Mouse (Mus musculus) spleen, adult 2 months (tissue): ENCODE results near the gene Golt1b. TPM values are rescaled to one million over a fixed set of nuclear protein-coding genes. Genes with fewer than 3 reads are reported as not detected.

Experiments
- DNase-seq, 2 experiments: peaks; one replicate each; pipeline versions ENCODE4 v3.0.0 to v3.0.0-alpha.2; 2012 to 2021; ENCODE audit warnings: low spot score in 2 of 2, low read depth in 1 of 2
- H3K27ac ChIP-seq: fragments of 200-500 bp; 2 replicates; pipeline ENCODE4 v1.5.1; 2012; ENCODE audit warnings: low read length, inconsistent platforms; ENCODE audit not compliant: insufficient read depth
- H3K27me3 ChIP-seq: fragments of 200-500 bp; 2 replicates; pipeline ENCODE4 v1.6.1; 2012; ENCODE audit warnings: mild to moderate bottlenecking, moderate library complexity, low read length, inconsistent platforms; ENCODE audit not compliant: control insufficient read depth, insufficient read depth
- H3K36me3 ChIP-seq: fragments of 200-500 bp; 2 replicates; pipeline ENCODE4 v1.6.1; 2012; ENCODE audit warnings: mild to moderate bottlenecking, low read length, inconsistent platforms; ENCODE audit not compliant: control insufficient read depth, insufficient read depth
- H3K4me1 ChIP-seq: fragments of 200-500 bp; 2 replicates; pipeline ENCODE4 v1.6.1; 2011; ENCODE audit warnings: inconsistent platforms; ENCODE audit not compliant: control insufficient read depth, insufficient read depth, insufficient read length
- H3K4me3 ChIP-seq: fragments of 200-500 bp; 2 replicates; pipeline ENCODE4 v1.5.1; 2011; ENCODE audit warnings: mild to moderate bottlenecking, inconsistent platforms; ENCODE audit not compliant: insufficient read depth, insufficient read length; ENCODE audit errors: extremely low read depth
- CTCF ChIP-seq: fragments of 200-500 bp; IDR thresholded peaks from 2 replicates; pipeline ENCODE4 v1.5.1; 2011; ENCODE audit warnings: mild to moderate bottlenecking, inconsistent platforms; ENCODE audit not compliant: insufficient read depth, insufficient read length, insufficient replicate concordance; ENCODE audit errors: extremely low read depth
- POLR2A ChIP-seq: fragments of 200-500 bp; IDR thresholded peaks from 2 replicates; pipeline ENCODE4 v1.6.1; 2011; ENCODE audit warnings: low read depth, low read length, inconsistent platforms
- WGBS: fragments of 180-500 bp; shearing (Covaris S2); methylation state at CpG from one replicate; pipeline ENCODE4 v1.1.7; 2018; 5-methylcytosine and 5-hydroxymethylcytosine counted together
- polyA plus RNA-seq: library from polyadenylated mRNA; depleted of rRNA; stranded (reverse); fragments of >200 nt; gene quantifications from 2 replicates; pipeline ENCODE4 v1.2.3, GENCODE M21; 2012

The Golt1b gene
- polyA plus RNA-seq, 1 experiment: 3.1 TPM

- TF ChIP-seq POLR2A (no peak), CTCF (no peak)
- Histone ChIP-seq H3K27me3 (no peaks in the 10 kb centered on the region), H3K4me1 (peaks cover 5% of the 10 kb centered on the region), H3K4me3 (no peak overlapping the region), H3K36me3 (no peaks in the 10 kb centered on the region), H3K27ac (no peak overlapping the region)
- DNase-seq: no peak
- 93% methylated on average over 9 of the region's 9 CpGs for WGBS
Measured at GRCm38 (mm10) chr6:142384521-142384920, 2.5 kb upstream of the Golt1b start.

- WGBS: under 1% methylated on average over 31 of the region's 31 CpGs
Measured at GRCm38 (mm10) chr6:142386285-142387010, 573 bp upstream of the Golt1b start.

GRCm38 (mm10) chr6:142387755-142388271, 792 bp downstream of the Golt1b start:
- Histone ChIP-seq H3K27me3 (no peaks in the 10 kb centered on the region), H3K27ac (no peak overlapping the region), H3K4me3 (peak overlapping the region; percentile 89), H3K4me1 (peaks cover 9% of the 10 kb centered on the region), H3K36me3 (no peaks in the 10 kb centered on the region; the same call in 1 of the 2 replicates)
- no peak for DNase-seq
- 14% methylated on average over 8 of the region's 8 CpGs for WGBS
- TF ChIP-seq CTCF (no peak), POLR2A (no peak)

More at GRCm38 (mm10) chr6:142386285-142387010, 573 bp upstream of the Golt1b start:
- TF ChIP-seq POLR2A (no peak), CTCF (no peak)
- peak overlapping the region; percentile 78 for H3K27ac ChIP-seq
- no peaks in the 10 kb centered on the region for H3K27me3 ChIP-seq
- DNase-seq: no peak
- no peaks in the 10 kb centered on the region for H3K36me3 ChIP-seq
- peaks cover 9% of the 10 kb centered on the region for H3K4me1 ChIP-seq
- peak overlapping the region; percentile 72 for H3K4me3 ChIP-seq

GRCm38 (mm10) chr6:142389101-142389500, 2.1 kb downstream of the Golt1b start:
- 43% methylated on average over 2 of the region's 2 CpGs for WGBS
- Histone ChIP-seq H3K27ac (no peak overlapping the region), H3K4me1 (peaks cover 9% of the 10 kb centered on the region), H3K36me3 (peaks cover 8% of the 10 kb centered on the region; the same call in 1 of the 2 replicates), H3K4me3 (no peak overlapping the region), H3K27me3 (no peaks in the 10 kb centered on the region)
- no peak for DNase-seq
- TF ChIP-seq POLR2A (no peak), CTCF (no peak)

- 90% methylated on average over 5 of the region's 5 CpGs for WGBS
- no peak for TF ChIP-seq POLR2A
- TF ChIP-seq CTCF: no peak
- Histone ChIP-seq H3K4me3 (no peak overlapping the region), H3K4me1 (peaks cover 9% of the 10 kb centered on the region), H3K27ac (no peak overlapping the region), H3K36me3 (peaks cover 17% of the 10 kb centered on the region), H3K27me3 (no peaks in the 10 kb centered on the region)
- no peak for DNase-seq
Measured at GRCm38 (mm10) chr6:142392312-142392711, 5.3 kb downstream of the Golt1b start.

GRCm38 (mm10) chr6:142394669-142395068, 7.6 kb downstream of the Golt1b start:
- no peak for TF ChIP-seq POLR2A
- TF ChIP-seq CTCF: no peak
- no peaks in the 10 kb centered on the region for H3K27me3 ChIP-seq
- DNase-seq: no peak
- no peak overlapping the region for H3K4me3 ChIP-seq
- H3K27ac ChIP-seq: no peak overlapping the region
- H3K36me3 ChIP-seq: peaks cover 17% of the 10 kb centered on the region
- 86% methylated on average over 5 of the region's 5 CpGs for WGBS
- H3K4me1 ChIP-seq: peaks cover 4% of the 10 kb centered on the region; the same call in 1 of the 2 replicates

GRCm38 (mm10) chr6:142395756-142396155, 8.7 kb downstream of the Golt1b start:
- TF ChIP-seq CTCF (no peak), POLR2A (no peak)
- 83% methylated on average over 6 of the region's 6 CpGs for WGBS
- H3K36me3 ChIP-seq: peaks cover 17% of the 10 kb centered on the region

More at GRCm38 (mm10) chr6:142395756-142396155, 8.7 kb downstream of the Golt1b start:
- Histone ChIP-seq H3K4me3 (no peak overlapping the region), H3K27ac (no peak overlapping the region), H3K27me3 (no peaks in the 10 kb centered on the region), H3K4me1 (peaks cover 2% of the 10 kb centered on the region; the same call in 1 of the 2 replicates)
- no peak for DNase-seq
